Mouse (Mus musculus): ENCODE measurements at regions not wholly inside any gene's neighbourhood (a gene's known extent, or its start where the extent isn't known, plus 50 kb on each side); places are given as distances from the start of the nearest gene placed in this dataset.

- DNase-seq, result no peak
Measured at GRCm38 (mm10) chr9:85451349-85451748, 124.2 kb upstream of the Tent5a start.

GRCm38 (mm10) chr9:85450877-85451276 lies 123.7 kb upstream of the Tent5a start:
- no peak for DNase-seq

- DNase-seq, result peak in 1 of 2 experiments; percentile 9
Measured at GRCm38 (mm10) chr9:85449493-85449892, 122.3 kb upstream of the Tent5a start.

- no peak for DNase-seq
Measured at GRCm38 (mm10) chr9:85442761-85443505, 115.8 kb upstream of the Tent5a start.

- DNase-seq, result no peak
Measured at GRCm38 (mm10) chr9:85439664-85440063, 112.5 kb upstream of the Tent5a start.

- DNase-seq, result no peak
Measured at GRCm38 (mm10) chr9:85432220-85432619, 105.1 kb upstream of the Tent5a start.

GRCm38 (mm10) chr9:85426809-85427208 lies 99.7 kb upstream of the Tent5a start:
- no peak for DNase-seq

GRCm38 (mm10) chr9:85423908-85424307 lies 96.8 kb upstream of the Tent5a start:
- no peak for DNase-seq

- no peak for DNase-seq
Measured at GRCm38 (mm10) chr9:85414391-85414790, 87.2 kb upstream of the Tent5a start.

- DNase-seq, result peak in 1 of 2 experiments; percentile 26
Measured at GRCm38 (mm10) chr9:85413813-85414212, 86.7 kb upstream of the Tent5a start.

- peak; percentile 50 to 65 for DNase-seq
Measured at GRCm38 (mm10) chr9:85410643-85411296, 83.6 kb upstream of the Tent5a start.

GRCm38 (mm10) chr9:85409974-85410506 lies 82.9 kb upstream of the Tent5a start:
- no peak for DNase-seq

- DNase-seq, result no peak
Measured at GRCm38 (mm10) chr9:85408461-85408860, 81.3 kb upstream of the Tent5a start.

GRCm38 (mm10) chr9:85407592-85407991 lies 80.4 kb upstream of the Tent5a start:
- DNase-seq, result peak; percentile 44 to 49

GRCm38 (mm10) chr9:85401736-85402135 lies 74.6 kb upstream of the Tent5a start:
- DNase-seq, result no peak

- peak; percentile 45 to 50 for DNase-seq
Measured at GRCm38 (mm10) chr9:85400600-85401313, 73.6 kb upstream of the Tent5a start.

GRCm38 (mm10) chr9:85394975-85395374 lies 67.8 kb upstream of the Tent5a start:
- DNase-seq, result no peak

GRCm38 (mm10) chr9:85391283-85391682 lies 64.1 kb upstream of the Tent5a start:
- no peak for DNase-seq

GRCm38 (mm10) chr9:85388775-85389393 lies 61.7 kb upstream of the Tent5a start:
- DNase-seq, result no peak

GRCm38 (mm10) chr9:85382413-85382812 lies 55.3 kb upstream of the Tent5a start:
- no peak for DNase-seq

- peak; percentile 58 to 68 for DNase-seq
Measured at GRCm38 (mm10) chr9:85380756-85381155, 53.6 kb upstream of the Tent5a start.

GRCm38 (mm10) chr9:85379135-85379534 lies 52.0 kb upstream of the Tent5a start:
- no peak for DNase-seq

Data from heart, adult 18-20 months (tissue).